Mouse (Mus musculus) cerebellum, adult 2 months (tissue): ENCODE data around the gene Mgat4c.

Experiments
- CTCF ChIP-seq: fragments of 200-500 bp; IDR thresholded peaks from 2 replicates; pipeline ENCODE4 v1.5.1; 2011; ENCODE audit warnings: low read depth, mild to moderate bottlenecking, control low read depth, low read length, moderate library complexity, borderline replicate concordance; ENCODE audit not compliant: insufficient read depth
- POLR2A ChIP-seq: fragments of 200-500 bp; IDR thresholded peaks from 2 replicates; pipeline ENCODE4 v1.6.1; 2011; ENCODE audit warnings: low read length, control low read depth, borderline replicate concordance; ENCODE audit not compliant: insufficient read depth

GRCm38 (mm10) chr10:102374061-102374460 lies 692.8 kb downstream of the Mgat4c start:
- TF ChIP-seq POLR2A, result no peak
- TF ChIP-seq CTCF, result no peak
